Mouse (Mus musculus) spleen, embryonic (tissue): ENCODE data around the gene Acox2.
"Not testable (repeated sequence)": the region's sequence is repeated elsewhere in the genome, so short reads cannot be mapped to it uniquely, and the experiment has no call there.

Experiments used
- CTCF ChIA-PET: fragments of 350-600 bp; sonication (Branson Sonifier 250); formaldehyde crosslinking; loops from one replicate; lab custom pipeline; 2022; lab: Charles Lee

Gene Acox2

DNA sequence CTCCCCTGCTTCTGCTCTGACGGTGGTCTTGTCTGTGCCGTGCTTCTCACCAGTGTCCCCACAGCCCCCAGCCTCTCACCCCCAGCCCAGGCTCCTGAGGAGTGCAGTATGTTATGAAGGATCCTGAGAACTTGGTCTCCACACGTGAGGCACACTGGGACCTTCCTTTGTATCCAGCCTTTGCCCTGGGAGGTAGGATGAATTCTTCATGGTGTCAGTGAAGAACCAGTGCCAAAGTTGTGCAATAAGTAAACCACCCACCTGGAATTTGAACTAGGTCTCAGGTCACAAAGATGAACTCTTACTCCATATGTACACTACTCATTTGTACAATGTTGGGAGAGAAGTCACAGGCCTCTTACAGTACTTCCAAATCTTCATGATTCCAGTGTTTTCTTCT is at the start of gene Acox2:
Gene Acox2 (minus strand): TSS at position 188 of the 400 bp plus-strand sequence.
- CTCF ChIA-PET = no interaction called here

DNA sequence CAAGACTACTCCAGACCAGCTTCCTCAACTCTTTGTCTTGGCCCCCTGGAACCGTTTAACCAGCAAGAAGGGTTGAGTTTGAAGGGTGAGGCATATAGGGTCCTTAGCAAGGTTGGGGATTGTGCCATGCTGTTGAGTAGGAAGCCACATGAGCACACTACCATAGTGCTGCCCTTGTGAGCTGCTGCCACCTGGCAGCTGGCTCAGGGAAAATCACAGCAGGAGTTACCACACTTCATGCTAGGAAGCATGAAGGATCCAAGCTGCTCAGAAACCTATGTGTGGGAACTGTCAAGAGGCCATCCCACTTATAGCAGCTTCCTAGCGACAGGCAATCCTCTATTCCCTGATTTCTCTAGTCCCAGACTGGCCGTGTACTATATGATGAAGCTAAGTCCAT is 49.5 kb upstream of the Acox2 start:
- CTCF ChIA-PET = no interaction called here

GRCm38 (mm10) chr14:8306884-8307283 is 47.7 kb upstream of the Acox2 start:
- CTCF ChIA-PET = no interaction called here

- CTCF ChIA-PET = no interaction called here
Measured at GRCm38 (mm10) chr14:8305014-8305413, 45.9 kb upstream of the Acox2 start.

GRCm38 (mm10) chr14:8304082-8304481 is 44.9 kb upstream of the Acox2 start:
- CTCF ChIA-PET = no interaction called here

GRCm38 (mm10) chr14:8302687-8303086 is 43.5 kb upstream of the Acox2 start:
- CTCF ChIA-PET = no interaction called here

DNA sequence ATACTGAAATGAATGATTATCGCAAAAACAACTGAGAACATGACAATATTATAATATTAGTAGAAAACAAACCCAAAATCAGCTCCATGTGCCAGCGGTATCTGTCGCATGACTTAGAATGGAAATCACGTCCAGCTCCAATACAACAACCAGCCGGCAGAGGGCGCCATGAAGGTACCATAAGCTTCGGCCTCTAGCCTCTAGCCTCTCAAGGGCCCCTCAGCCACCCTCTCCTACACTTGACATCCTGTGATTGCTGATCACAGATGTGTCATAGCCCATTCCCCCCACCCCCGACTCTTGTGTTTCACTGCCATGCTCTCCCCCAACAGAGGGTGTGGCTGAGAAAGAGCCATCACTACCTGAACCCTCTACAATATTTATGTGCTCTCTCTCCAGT is 41.1 kb upstream of the Acox2 start:
- CTCF ChIA-PET = no interaction called here

GRCm38 (mm10) chr14:8297889-8298293 is 38.7 kb upstream of the Acox2 start:
- CTCF ChIA-PET = no interaction called here

DNA sequence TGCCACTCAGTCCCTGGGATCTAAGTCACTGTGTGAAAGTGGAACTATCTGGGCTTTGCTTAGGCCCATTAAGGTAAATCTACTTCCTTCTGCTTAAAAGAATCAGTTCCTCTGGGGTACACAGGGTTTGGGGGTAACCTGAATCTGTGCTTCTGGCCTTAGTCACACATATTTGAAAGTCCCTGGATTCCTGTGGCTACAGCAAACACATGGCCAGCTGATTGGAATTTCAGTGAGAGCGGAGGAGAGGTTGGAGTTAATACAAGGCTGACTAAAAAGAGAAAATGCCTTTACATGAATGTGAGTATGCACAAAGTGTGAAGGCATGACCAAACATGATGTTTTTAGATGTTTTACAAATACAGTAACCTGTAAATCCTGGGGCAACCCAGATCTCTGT is 35.1 kb upstream of the Acox2 start:
- CTCF ChIA-PET = no interaction called here

DNA sequence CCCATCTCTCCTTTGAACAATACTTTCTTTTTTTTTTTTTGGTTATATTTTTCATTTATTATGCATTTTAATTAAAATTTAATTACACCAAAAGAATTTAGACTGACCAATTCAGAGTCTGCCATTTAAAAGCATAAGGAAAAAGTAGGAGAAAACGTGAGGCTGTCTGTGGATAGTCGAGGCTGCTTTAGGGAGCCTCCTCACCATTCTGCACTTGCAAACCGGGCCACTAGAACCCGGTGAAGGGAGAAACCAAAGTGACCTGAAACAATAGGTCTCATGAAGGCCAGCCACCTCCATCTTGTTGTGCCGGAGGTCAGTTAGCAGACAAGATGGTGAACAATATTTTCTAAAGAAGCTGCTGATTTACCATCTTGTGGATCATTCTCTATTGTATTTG is 27.4 kb upstream of the Acox2 start:
- CTCF ChIA-PET = not testable (repeated sequence)

GRCm38 (mm10) chr14:8283784-8284183 is 24.6 kb upstream of the Acox2 start:
- CTCF ChIA-PET = no interaction called here

DNA sequence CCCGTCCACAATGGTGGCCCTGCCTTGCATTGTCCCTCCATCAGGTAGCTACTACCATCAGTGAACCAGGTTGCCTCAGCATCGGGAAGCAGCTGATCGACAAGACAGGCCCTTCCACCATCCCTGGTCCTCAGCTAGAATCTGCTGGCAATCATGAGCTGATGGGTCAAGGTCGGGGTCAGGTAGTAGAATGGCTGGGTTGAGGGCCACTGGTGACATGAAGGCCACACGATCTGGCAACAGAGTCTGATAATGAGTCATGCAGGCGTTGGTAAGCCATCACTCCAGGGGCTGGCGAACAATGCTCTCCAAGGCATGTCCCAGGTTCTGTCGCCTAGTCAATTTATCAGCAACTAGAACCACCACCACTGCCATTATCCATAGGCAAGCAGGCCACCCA is 12.1 kb upstream of the Acox2 start:
- CTCF ChIA-PET = not testable (repeated sequence)

- CTCF ChIA-PET = no interaction called here
Measured at GRCm38 (mm10) chr14:8264378-8264777, 5.2 kb upstream of the Acox2 start.

DNA sequence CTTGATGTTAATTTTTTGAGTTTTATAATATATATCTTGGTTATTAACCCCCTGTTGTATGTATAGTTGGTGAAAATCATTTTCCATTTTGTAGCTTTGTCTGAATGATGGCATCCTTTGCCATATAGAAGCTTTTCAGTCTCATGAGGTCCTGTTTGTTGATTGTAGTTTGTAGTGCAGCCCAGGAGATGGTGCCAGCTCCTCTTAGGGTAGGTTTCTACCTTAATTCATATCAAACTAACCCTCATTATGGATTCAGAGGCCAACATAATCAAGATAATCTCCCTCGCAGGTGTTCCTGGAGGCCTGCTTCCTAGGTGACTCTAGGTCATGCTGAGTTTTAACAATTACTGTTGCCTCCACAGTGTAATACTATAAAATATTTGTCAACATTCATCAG is 3.1 kb upstream of the Acox2 start:
- CTCF ChIA-PET = no interaction called here

- CTCF ChIA-PET = no interaction called here
Measured at GRCm38 (mm10) chr14:8260214-8260613, 1.1 kb upstream of the Acox2 start.

- CTCF ChIA-PET = no interaction called here
Measured at GRCm38 (mm10) chr14:8258752-8259151, 401 bp downstream of the Acox2 start.

GRCm38 (mm10) chr14:8258335-8258627 is 872 bp downstream of the Acox2 start:
- CTCF ChIA-PET = no interaction called here

- CTCF ChIA-PET = no interaction called here
Measured at GRCm38 (mm10) chr14:8257521-8258334, 1.4 kb downstream of the Acox2 start.

- CTCF ChIA-PET = interaction anchor here (0.7 kb wide), 1 partner anchor 43 kb away, joined by 3 read pairs; no protein-coding TSS in a partner anchor
Measured at GRCm38 (mm10) chr14:8256881-8257280, 2.3 kb downstream of the Acox2 start.

- CTCF ChIA-PET = no interaction called here
Measured at GRCm38 (mm10) chr14:8256072-8256471, 3.1 kb downstream of the Acox2 start.

- CTCF ChIA-PET = no interaction called here
Measured at GRCm38 (mm10) chr14:8255076-8255729, 4.0 kb downstream of the Acox2 start.

DNA sequence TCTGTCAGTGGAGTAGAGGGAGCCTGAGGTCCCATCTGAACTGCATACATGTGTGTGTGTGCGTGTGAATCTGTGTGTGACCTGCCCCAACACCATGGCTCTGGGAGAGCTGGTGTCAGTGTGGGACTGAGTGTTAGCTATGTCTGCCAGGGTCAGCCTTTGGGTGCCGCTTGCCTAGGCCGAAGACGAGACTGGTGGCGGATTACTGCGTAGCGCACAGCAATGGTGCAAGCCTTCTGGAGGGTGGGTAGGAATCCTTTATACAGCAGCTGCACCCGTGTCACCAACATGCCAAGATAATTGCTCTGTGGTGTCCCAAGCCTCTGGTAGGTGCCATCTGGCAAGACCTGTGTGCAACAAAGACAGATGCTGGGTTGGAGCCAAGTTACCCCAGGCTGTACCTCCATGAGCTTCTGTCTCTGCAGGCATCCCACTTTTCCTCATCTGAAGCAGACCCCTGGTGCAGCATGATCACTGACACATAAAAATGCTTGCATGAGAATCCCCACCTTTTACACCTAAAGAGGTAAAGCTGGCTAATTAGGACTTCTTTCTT is 7.7 kb downstream of the Acox2 start:
- CTCF ChIA-PET = no interaction called here
